Mouse (Mus musculus) heart, adult 18-20 months (tissue): ENCODE measurements around the gene 4933407L21Rik. TPM values are rescaled to one million over a fixed set of nuclear protein-coding genes. Genes with fewer than 3 reads are reported as not detected.
"Not testable (repeated sequence)": the region's sequence is repeated elsewhere in the genome, so short reads cannot be mapped to it uniquely, and the experiment has no call there.

Experiments used
- DNase-seq, 2 experiments: peaks; one replicate each; pipeline ENCODE4 v3.0.0; 2021 to 2022; ENCODE audit warnings: mixed read lengths in 1 of 2
- total RNA-seq, 2 experiments: library from RNA; stranded (reverse); gene quantifications; 2 replicates each; pipeline ENCODE4 v1.2.3; 2021

4933407L21Rik gene
- total RNA-seq, 2 experiments from 2014 or later: not detected

GRCm38 (mm10) chr1:85959889-85960276 lies 31.6 kb downstream of the 4933407L21Rik start:
- DNase-seq: no peak

- DNase-seq: no peak
These were observed 32.6 kb downstream of the 4933407L21Rik start, which contains the start of gene Gpr55 for GRCm38 (mm10) chr1:85960873-85961272. Gpr55 (minus strand) TSS chr1:85961007.

- no peak for DNase-seq
These were observed 33.8 kb downstream of the 4933407L21Rik start for GRCm38 (mm10) chr1:85962081-85962480.

- no peak for DNase-seq
These were observed 37.6 kb downstream of the 4933407L21Rik start for GRCm38 (mm10) chr1:85965856-85966255.

- no peak for DNase-seq
These were observed 40.8 kb downstream of the 4933407L21Rik start for GRCm38 (mm10) chr1:85969081-85969480.

- no peak for DNase-seq
These were observed 41.2 kb downstream of the 4933407L21Rik start for GRCm38 (mm10) chr1:85969519-85969918.

- no peak for DNase-seq
These were observed 42.8 kb downstream of the 4933407L21Rik start for GRCm38 (mm10) chr1:85971070-85971469.

GRCm38 (mm10) chr1:85972341-85972740 lies 44.1 kb downstream of the 4933407L21Rik start:
- DNase-seq: no peak

- no peak for DNase-seq
These were observed 45.2 kb downstream of the 4933407L21Rik start for GRCm38 (mm10) chr1:85973468-85973877.

- DNase-seq: no peak
These were observed 49.4 kb downstream of the 4933407L21Rik start for GRCm38 (mm10) chr1:85977709-85978108.

GRCm38 (mm10) chr1:85981738-85982357 lies 53.6 kb downstream of the 4933407L21Rik start:
- DNase-seq: peak; percentile 21 to 23

GRCm38 (mm10) chr1:85985784-85986183 lies 57.5 kb downstream of the 4933407L21Rik start:
- DNase-seq: no peak

- no peak for DNase-seq
These were observed 60.1 kb downstream of the 4933407L21Rik start for GRCm38 (mm10) chr1:85988351-85988750.

GRCm38 (mm10) chr1:85988882-85989281 lies 60.6 kb downstream of the 4933407L21Rik start:
- DNase-seq: not testable (repeated sequence)

Other genes with a start within 250 kb of the 4933407L21Rik start
- gene A630001G21Rik, start 149.8 kb upstream of the 4933407L21Rik start, total RNA-seq: under 1 TPM; 0.65 to 0.82 TPM
- gene Cab39, start 135.0 kb upstream of the 4933407L21Rik start, total RNA-seq: 100 to 1,000 TPM; 118 to 119 TPM
- gene Itm2c, start 34.2 kb upstream of the 4933407L21Rik start, total RNA-seq: 10 to 100 TPM; 57.1 to 65.4 TPM
- gene Gpr55, start 32.5 kb downstream of the 4933407L21Rik start, total RNA-seq: under 1 TPM in 1 of 2 experiments, not detected in 1; 0.10 TPM
- gene Spata3, start 88.3 kb downstream of the 4933407L21Rik start, total RNA-seq: not detected
- not detected for gene 2810459M11Rik, start 117.4 kb downstream of the 4933407L21Rik start, total RNA-seq
- gene Psmd1, start 135.9 kb downstream of the 4933407L21Rik start, total RNA-seq: 100 to 1,000 TPM; 102 to 109 TPM
- under 1 TPM; 0.32 to 0.49 TPM for gene Htr2b, start 183.5 kb downstream of the 4933407L21Rik start, total RNA-seq
- gene Gm21972, start 205.2 kb downstream of the 4933407L21Rik start, total RNA-seq: 1 to 10 TPM in 1 of 2 experiments, not detected in 1; 2.0 TPM
- gene Armc9, start 226.3 kb downstream of the 4933407L21Rik start, total RNA-seq: 1 to 10 TPM; 3.1 to 3.5 TPM